Mouse (Mus musculus) megakaryocyte, adult 5-6 weeks (primary cell): Measurements from ENCODE around the gene Trak2. TPM values are rescaled to one million over a fixed set of nuclear protein-coding genes. Genes with fewer than 3 reads are reported as not detected.
A peak's percentile ranks its signal among the peaks of the same experiment; 100 is the strongest.
"Not testable (repeated sequence)": the region's sequence is repeated elsewhere in the genome, so short reads cannot be mapped to it uniquely, and the experiment has no call there.

Experiments used
- ATAC-seq: 2 replicates; pipeline ENCODE4 v1.8.0; 2016; ENCODE audit warnings: mild to moderate bottlenecking, inconsistent platforms; ENCODE audit not compliant: poor library complexity, severe bottlenecking
- total RNA-seq, 2 experiments: library from RNA; stranded (forward) in 1 of 2; stranded (reverse) in 1 of 2; fragments of 153-499, 151-499 nt in 1 of 2; fragments of 221-1000, 200-1000 nt in 1 of 2; gene quantifications; 2 replicates each; pipeline versions ENCODE4 v1.2.3 to v1.2.4; 2015 to 2017

Gene Trak2
- total RNA-seq, 2 experiments from 2014 or later: 22.2 to 24.1 TPM

GRCm38 (mm10) chr1:58954578-58955410, 18.4 kb downstream of the Trak2 start:
- no peak for ATAC-seq

- ATAC-seq: peak; percentile 88
Measured at GRCm38 (mm10) chr1:58953686-58954434, 19.4 kb downstream of the Trak2 start.

DNA sequence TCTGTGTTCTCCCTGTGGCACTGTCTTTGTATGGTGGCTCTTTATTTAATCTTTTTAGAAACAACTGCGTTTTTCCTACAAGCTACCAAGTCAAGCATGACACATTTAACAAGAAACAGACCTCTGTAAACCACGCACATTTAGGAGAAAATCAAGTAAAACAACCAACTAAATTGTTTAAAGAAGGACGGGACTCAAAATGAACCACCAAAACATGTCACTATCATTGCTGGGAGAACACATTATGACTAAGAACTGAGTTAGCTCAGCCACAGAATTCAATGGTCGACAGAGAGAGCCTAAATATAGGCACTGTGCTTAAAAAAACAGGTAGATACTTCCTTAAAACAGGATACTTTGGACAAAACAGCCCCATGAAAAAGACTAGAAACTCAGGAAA, 20.2 kb downstream of the Trak2 start:
- no peak for ATAC-seq

DNA sequence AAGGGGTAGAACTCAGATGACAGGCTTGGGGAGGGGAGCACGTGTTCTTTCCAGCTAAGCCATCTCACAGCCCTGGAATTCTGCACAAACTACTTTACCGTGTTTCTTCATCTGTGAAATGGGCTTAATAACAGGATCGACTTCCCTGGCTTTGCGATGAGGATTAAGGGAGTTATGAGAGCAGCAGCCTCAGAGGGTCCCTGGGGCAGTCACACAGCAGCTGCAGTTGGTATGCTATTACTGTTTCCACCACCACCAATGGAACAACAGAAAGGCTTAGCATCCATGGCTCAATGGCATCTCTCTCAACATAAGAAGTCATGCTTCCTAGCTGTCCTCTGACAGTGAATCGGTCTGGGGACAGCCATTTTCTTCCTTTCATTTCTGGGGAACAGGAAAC, 20.7 kb downstream of the Trak2 start:
- ATAC-seq: no peak

DNA sequence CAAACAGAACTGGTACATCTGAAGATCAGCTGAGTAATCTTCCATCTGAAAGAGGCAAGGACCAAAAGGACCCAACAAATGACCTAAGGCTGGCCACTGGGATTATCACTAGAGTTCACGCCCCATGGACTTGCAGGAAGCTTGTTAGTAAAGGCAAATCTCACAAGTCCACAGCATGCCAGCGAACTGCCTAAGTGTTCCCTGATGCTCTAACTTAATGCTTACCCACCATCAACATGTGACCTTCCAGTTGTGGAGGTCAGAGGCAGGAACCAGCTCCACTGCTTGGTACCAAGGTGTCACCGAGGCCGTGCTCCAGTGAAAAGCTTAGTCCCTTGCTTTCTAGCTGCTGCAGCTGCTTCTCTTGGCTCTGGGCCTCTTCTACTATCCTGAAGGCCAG, 21.4 kb downstream of the Trak2 start:
- ATAC-seq: no peak

DNA sequence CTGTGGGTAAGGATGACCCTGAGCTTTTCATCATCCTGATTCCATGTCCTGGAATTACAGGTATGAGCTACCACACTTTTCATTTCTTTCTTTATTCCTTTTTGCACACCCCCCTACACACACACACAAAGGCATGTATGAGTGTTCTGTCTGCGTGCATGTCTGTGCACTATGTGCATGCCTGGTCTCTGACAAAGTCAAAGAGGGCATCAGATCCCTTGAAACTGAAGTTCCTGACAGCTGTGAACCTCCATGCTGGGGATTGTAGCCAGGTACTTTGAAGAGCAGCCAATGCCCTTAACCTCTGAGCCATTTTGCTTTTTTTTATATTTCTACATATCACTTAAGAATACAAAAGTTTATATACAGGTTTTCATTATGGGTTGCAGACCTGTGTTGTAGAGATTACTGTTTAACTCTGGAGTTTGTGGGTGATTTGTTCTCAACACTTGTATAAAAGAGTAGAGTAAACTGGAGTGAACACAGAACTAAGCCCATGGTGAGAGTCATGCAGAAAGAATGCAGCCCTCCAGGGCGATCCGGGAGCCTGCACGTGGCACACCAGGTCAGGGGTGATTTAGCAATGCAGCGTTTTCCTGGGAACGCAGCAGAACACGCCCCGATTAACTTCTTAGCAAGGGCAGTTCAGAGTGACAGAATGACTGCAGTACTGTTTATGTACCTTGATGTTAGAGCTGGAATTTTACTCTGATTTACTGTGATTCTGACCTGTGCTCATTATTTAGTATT, 22.2 kb downstream of the Trak2 start:
- no peak for ATAC-seq

DNA sequence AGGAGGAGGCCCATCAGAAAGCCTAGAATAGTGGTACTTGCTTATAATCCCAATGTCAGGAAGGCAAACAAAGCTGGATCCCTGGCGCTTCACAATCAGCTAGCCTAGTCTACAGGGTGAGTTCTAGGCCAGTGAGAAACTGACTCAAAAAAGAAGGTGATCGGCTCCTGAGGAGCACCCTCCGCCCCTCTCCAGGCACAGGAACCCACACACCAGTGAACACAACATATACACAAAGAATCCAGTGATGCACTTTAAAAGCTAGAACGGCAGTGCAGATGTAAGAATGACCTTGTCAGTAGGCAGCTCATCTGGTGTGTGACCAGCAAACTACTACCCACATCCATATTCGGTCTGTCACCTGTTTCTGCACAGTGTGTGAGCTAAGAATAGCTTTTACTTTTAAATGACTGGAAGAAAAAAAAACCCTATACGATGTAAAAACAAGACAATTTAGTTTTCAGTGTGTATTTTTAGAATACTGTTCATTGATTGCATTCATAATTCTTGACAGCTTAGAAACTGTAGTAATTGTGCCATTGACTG, 23.6 kb downstream of the Trak2 start:
- ATAC-seq: no peak

DNA sequence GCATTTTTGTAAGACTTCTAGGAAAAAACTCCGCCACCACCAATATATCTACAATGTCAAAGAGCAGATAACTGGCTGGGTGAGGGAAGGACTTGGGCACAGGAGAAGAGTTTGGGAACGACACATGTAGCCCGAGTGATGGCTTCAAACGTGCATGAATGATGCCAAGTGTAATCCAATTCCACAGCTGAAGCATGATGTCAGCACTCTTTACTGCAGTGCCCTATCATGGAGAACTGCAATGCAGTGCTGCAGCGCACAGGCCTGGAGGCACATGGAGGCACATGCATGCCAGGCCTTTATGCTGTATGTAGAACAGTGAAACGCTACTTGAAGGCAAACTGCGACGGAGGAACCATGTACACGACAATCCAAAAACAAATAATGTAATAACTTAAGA, 26.5 kb downstream of the Trak2 start:
- no peak for ATAC-seq

- no peak for ATAC-seq
Measured at GRCm38 (mm10) chr1:58945960-58946670, 27.1 kb downstream of the Trak2 start.

- no peak for ATAC-seq
Measured at GRCm38 (mm10) chr1:58945523-58945922, 27.7 kb downstream of the Trak2 start.

GRCm38 (mm10) chr1:58937606-58938099, 35.6 kb downstream of the Trak2 start:
- ATAC-seq: no peak

GRCm38 (mm10) chr1:58936746-58937605, 36.3 kb downstream of the Trak2 start:
- ATAC-seq: no peak

GRCm38 (mm10) chr1:58926664-58927063, 46.6 kb downstream of the Trak2 start:
- no peak for ATAC-seq

- no peak for ATAC-seq
Measured at GRCm38 (mm10) chr1:58917566-58917965, 55.7 kb downstream of the Trak2 start.

DNA sequence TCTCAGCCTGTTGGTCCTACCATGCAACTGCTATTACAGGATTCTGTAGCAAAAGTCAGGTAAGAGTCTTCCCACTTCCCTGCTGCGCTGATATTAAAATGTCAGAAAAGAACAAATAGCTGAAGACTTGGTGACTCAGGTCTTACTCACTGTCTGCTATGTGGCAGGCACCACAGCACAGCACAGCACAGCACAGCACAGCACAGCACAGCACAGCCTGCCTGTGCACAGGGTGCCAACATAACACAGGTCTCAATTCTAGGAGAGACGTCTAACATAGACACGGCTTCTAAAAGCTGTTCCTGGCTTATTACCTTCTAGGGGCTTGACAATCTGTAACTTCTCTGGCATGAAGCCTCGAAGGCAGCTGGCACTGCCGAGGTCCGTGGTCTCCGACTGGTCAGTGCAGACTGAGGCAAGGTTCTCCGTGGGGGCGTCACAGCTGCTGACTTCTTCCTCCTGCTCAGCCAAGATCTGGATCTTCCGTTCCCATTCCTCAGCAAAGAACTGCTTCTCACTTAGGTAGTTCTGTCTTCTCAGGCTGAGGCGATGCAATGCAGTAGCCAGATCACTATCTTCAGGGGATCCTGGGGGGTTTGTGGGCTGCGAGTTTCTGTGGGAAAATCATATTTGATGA, 63.5 kb downstream of the Trak2 start:
- no peak for ATAC-seq

DNA sequence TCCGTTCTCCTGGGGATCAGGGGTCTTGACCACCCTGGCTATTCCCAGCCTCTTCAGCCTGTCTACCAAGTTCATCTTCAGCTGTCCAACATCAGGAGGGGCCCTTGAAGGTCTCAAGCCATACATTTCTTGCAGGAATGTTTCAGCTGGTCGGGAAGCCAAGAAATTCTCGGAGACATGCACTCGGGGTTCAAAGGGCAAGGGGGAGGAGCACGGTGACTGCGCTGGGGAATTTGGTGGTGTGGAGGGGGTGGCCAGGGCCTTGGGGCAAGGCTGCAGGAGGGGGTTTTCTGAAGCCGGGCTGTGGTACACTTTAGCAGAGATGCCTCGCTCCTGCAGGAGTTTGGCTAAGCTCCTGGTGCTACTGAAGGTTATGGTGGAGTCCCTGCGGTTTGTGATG, 69.5 kb downstream of the Trak2 start:
- ATAC-seq: no peak

GRCm38 (mm10) chr1:58897561-58897960, 75.7 kb downstream of the Trak2 start:
- peak; percentile 96 for ATAC-seq

DNA sequence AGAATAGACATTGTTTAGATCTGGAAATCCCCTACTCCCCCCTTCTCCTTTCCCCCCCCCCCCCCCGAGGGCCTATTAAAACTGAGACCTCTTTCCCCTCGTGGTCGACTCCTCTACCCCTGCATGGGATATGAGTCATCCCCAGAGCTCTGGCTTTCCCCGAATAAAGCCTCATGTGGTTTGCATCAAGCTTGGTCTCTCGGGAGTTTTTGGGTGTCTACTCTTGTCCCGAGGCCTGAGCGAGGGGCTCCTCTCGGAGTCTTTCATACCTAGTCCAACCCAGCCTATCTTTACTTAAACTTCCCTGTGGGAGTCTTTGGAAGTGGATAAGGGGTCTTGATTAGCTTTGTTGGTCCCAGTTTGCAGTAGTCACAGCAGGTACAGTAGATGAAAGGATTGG, 80.8 kb downstream of the Trak2 start:
- ATAC-seq: not testable (repeated sequence)
